Mouse (Mus musculus): ENCODE results near the gene Astn2.

DNA sequence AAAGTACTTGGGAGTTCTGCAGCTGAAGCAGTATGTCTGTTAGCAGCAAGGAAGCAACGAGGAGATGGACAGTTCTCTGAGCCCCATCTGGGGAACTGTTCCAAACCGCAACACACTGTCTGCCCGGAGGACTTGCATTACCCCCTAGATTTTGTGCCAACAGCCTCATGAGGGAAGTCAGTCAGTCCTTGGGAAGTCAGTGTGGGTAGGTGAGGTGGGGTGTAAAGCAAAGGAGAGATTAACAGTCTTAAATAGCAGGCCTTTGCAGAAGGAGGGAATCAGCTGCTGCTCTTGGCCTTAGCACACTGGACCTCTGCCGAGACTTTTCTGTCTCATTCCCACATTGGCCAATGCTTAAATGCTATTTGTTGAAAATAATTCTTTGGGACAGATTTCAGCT is 1049.8 kb downstream of the Astn2 start:
- TF ChIP-seq CTCF (IDR thresholded peaks at IDR 0.05; ENCODE audit: control insufficient read depth, insufficient read depth, insufficient read length): no peak
- no peak for TF ChIP-seq MAX (IDR thresholded peaks at IDR 0.05)
- no peak for TF ChIP-seq CEBPB (IDR thresholded peaks at IDR 0.05; ENCODE audit: low read depth)
- TF ChIP-seq FOSL1 (IDR thresholded peaks at IDR 0.05; ENCODE audit: insufficient read depth, low read length, poor library complexity, severe bottlenecking): no peak
- TF ChIP-seq MYOD1 (IDR thresholded peaks at IDR 0.05; ENCODE audit: control insufficient read depth, insufficient read length, low read depth): no peak
